Mouse (Mus musculus) liver, embryonic 12.5 days (tissue): ENCODE results near the gene Carm1. TPM values are rescaled to one million over a fixed set of nuclear protein-coding genes. Genes with fewer than 3 reads are reported as not detected.
"Not testable (repeated sequence)": the region's sequence is repeated elsewhere in the genome, so short reads cannot be mapped to it uniquely, and the experiment has no call there.

Experiments used
- ATAC-seq: fragments of 200-750 bp; cut with Nextera tagmentation; 2 replicates; pipeline ENCODE4 v1.8.0; 2017; ENCODE audit warnings: moderate number of reproducible peaks, mild to moderate bottlenecking, moderate library complexity
- H3K27ac ChIP-seq: fragments of 300-500 bp; sonication (generic); 2 replicates; pipeline ENCODE4 v1.5.1; 2016; ENCODE audit warnings: mild to moderate bottlenecking
- H3K27me3 ChIP-seq: fragments of 300-500 bp; sonication (generic); replicated peaks from 2 replicates; pipeline ENCODE4 v1.6.1; 2016; ENCODE audit warnings: mild to moderate bottlenecking, moderate library complexity
- H3K36me3 ChIP-seq: fragments of 300-500 bp; sonication (generic); 2 replicates; pipeline ENCODE4 v1.6.1; 2016; ENCODE audit warnings: mild to moderate bottlenecking, moderate library complexity
- H3K4me1 ChIP-seq: fragments of 300-500 bp; sonication (generic); 2 replicates; pipeline ENCODE4 v1.6.1; 2016
- H3K4me2 ChIP-seq: fragments of 300-500 bp; sonication (generic); 2 replicates; pipeline ENCODE4 v1.6.1; 2016; ENCODE audit warnings: mild to moderate bottlenecking, moderate library complexity
- H3K4me3 ChIP-seq: fragments of 300-500 bp; sonication (generic); 2 replicates; pipeline ENCODE4 v1.5.1; 2016; ENCODE audit warnings: mild to moderate bottlenecking, moderate library complexity
- H3K9ac ChIP-seq: fragments of 300-500 bp; sonication (generic); 2 replicates; pipeline ENCODE4 v1.6.1; 2016; ENCODE audit warnings: mild to moderate bottlenecking, moderate library complexity
- H3K9me3 ChIP-seq: fragments of 300-500 bp; sonication (generic); replicated peaks from 2 replicates; pipeline ENCODE4 v1.6.1; 2016; ENCODE audit warnings: mild to moderate bottlenecking, moderate library complexity
- WGBS: fragments of 180-500 bp; shearing (Covaris S2); methylation state at CpG from one replicate; pipeline ENCODE4 v1.1.7; 2016; ENCODE audit not compliant: insufficient replicate concordance; 5-methylcytosine and 5-hydroxymethylcytosine counted together
- polyA plus RNA-seq: library from polyadenylated mRNA; unstranded; fragments of >200 nt; fragmentation: Nextera tagmentation; extraction: Ambion mirVana; gene quantifications from 2 replicates; pipeline ENCODE4 v1.2.1, GENCODE M21; 2016

Gene Carm1
- polyA plus RNA-seq, 1 experiment from 2014 or later = 39.0 TPM

DNA sequence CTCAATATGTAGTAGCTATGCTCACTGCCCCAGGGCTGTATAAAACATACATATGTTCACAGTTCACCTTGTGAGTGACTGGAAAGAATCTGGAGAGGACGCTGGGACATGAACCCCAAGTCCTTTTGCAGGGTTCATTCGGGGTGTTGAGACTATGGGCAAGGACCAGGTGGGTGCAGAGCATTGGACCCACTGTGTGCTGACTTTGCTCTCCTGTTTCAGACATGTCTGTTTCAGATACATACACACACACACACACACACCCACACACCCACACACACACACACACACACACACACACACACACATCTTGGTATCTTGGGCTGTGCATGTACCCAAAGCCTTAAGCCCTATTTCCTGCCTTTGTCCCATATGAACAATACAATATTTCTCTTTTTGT is 4.7 kb upstream of the Carm1 start:
- H3K36me3 ChIP-seq, H3K4me2 ChIP-seq, ATAC-seq, H3K27ac ChIP-seq, H3K9me3 ChIP-seq, H3K4me3 ChIP-seq, H3K9ac ChIP-seq, H3K27me3 ChIP-seq: not testable (repeated sequence)
- 76% methylated on average over 2 of the region's 2 CpGs for WGBS
- peaks cover 25% of the 10 kb centered on the region for H3K4me1 ChIP-seq

GRCm38 (mm10) chr9:21545351-21545915 is 1.3 kb upstream of the Carm1 start:
- H3K4me2 ChIP-seq = peak overlapping the region; percentile 70
- H3K27me3 ChIP-seq = no peaks in the 10 kb centered on the region
- H3K9ac ChIP-seq = peak overlapping the region; percentile 53
- H3K9me3 ChIP-seq = no peaks in the 10 kb centered on the region
- ATAC-seq = peak; percentile 70
- peaks cover 37% of the 10 kb centered on the region for H3K4me1 ChIP-seq
- 18% methylated on average over 9 of the region's 9 CpGs for WGBS
- peaks cover 16% of the 10 kb centered on the region for H3K36me3 ChIP-seq
- peak overlapping the region; percentile 89 for H3K27ac ChIP-seq
- peak overlapping the region; percentile 86 for H3K4me3 ChIP-seq

- under 1% methylated on average over 66 of the region's 67 CpGs for WGBS
- Histone ChIP-seq H3K27me3 (no peaks in the 10 kb centered on the region), H3K4me1 (peaks cover 40% of the 10 kb centered on the region), H3K4me2 (peak overlapping the region; percentile 70), H3K9me3 (no peaks in the 10 kb centered on the region), H3K27ac (peak overlapping the region; percentile 89), H3K9ac (peak overlapping the region; percentile 53), H3K4me3 (peak overlapping the region; percentile 86), H3K36me3 (peaks cover 22% of the 10 kb centered on the region)
- ATAC-seq = peak; percentile 90
Measured at GRCm38 (mm10) chr9:21545916-21546788, 542 bp upstream of the Carm1 start.

DNA sequence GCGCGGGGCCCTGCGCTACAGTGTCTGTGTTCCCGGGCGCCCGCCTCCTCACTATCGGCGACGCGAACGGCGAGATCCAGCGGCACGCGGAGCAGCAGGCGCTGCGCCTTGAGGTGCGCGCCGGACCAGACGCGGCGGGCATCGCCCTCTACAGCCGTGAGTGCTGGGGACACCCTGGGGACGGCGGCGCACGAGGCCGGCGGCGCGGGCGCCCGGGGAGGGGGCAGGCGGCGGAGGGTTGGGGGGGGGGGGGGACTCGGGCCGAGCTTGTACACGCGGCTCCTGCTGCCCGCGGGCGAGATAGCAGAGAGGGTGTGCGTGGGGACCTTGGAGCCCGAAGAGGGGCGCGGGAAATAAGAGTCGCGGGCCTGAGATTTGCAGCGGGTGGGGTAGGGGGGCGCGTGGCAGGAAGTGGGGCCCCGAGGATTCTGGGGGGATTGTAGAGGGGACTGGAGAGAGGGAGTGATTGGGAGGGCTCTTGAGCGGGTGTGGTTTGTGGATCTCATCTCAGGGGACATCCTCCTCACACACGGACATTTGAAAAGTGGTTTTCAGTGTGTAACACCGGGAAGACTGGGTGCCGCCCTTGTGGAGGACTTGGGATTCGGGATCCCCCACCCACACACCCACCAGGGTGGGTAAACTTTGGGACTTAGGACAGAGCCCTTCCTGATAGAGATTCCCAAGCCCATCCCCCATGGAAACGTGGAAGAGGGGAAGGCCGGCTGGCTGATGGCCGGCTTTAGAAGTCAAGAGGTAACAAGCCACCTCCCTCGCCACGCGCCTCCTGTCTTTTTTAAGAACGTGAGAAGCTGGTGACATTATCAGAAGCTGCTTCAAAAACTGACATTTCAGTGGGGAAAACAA is 614 bp downstream of the Carm1 start:
- no peaks in the 10 kb centered on the region for H3K9me3 ChIP-seq
- ATAC-seq = peak; percentile 14
- H3K4me3 ChIP-seq = peak overlapping the region; percentile 86
- peaks cover 45% of the 10 kb centered on the region for H3K4me1 ChIP-seq
- peaks cover 28% of the 10 kb centered on the region for H3K36me3 ChIP-seq
- peak overlapping the region; percentile 97 for H3K9ac ChIP-seq
- H3K4me2 ChIP-seq = peak overlapping the region; percentile 93
- no peaks in the 10 kb centered on the region for H3K27me3 ChIP-seq
- H3K27ac ChIP-seq = peak overlapping the region; percentile 97
- under 1% methylated on average over 59 of the region's 66 CpGs for WGBS

GRCm38 (mm10) chr9:21551049-21551448 is 4.4 kb downstream of the Carm1 start:
- Histone ChIP-seq H3K4me3 (no peak overlapping the region), H3K4me1 (peaks cover 59% of the 10 kb centered on the region), H3K9me3 (no peaks in the 10 kb centered on the region), H3K27ac (no peak overlapping the region), H3K27me3 (no peaks in the 10 kb centered on the region), H3K9ac (no peak overlapping the region; the same call in 1 of the 2 replicates), H3K36me3 (peaks cover 50% of the 10 kb centered on the region), H3K4me2 (no peak overlapping the region)
- WGBS = 91% methylated on average over 2 of the region's 2 CpGs
- ATAC-seq = no peak

GRCm38 (mm10) chr9:21553607-21554273 is 7.0 kb downstream of the Carm1 start:
- Histone ChIP-seq H3K4me3 (no peak overlapping the region), H3K36me3 (peaks cover 54% of the 10 kb centered on the region), H3K27me3 (no peaks in the 10 kb centered on the region), H3K9me3 (no peaks in the 10 kb centered on the region), H3K4me1 (peaks cover 71% of the 10 kb centered on the region), H3K4me2 (no peak overlapping the region), H3K27ac (peak overlapping the region; percentile 79), H3K9ac (no peak overlapping the region)
- ATAC-seq = no peak
- 85% methylated on average over 6 of the region's 6 CpGs for WGBS

DNA sequence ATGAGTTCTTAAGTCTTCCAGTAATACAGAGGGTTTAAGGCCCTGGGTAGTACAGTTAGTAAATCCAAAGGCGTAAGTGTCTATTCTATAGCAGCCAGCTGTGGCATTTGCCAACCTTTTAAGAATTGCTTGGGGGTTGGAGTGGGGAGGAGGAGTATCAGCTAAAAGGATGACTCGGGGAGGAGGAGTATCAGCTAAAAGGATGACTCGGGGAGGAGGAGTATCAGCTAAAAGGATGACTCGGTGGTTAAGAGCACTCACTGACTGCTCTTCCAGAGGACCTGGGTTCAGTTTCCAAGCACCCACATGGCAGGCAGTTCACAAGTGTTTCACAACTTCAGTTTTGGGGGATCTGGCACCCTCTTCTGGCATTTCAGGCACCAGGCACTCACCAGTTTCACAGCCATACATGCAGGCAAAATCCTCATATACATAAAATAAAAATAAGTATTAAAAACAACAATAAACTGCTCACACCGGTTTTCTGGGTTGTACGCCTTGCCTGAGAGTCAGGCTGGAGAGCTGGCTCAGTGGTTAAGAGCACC is 8.6 kb downstream of the Carm1 start:
- Histone ChIP-seq H3K9me3 (no peaks in the 10 kb centered on the region), H3K27me3 (no peaks in the 10 kb centered on the region), H3K4me2 (peak overlapping the region; percentile 17; the same call in 1 of the 2 replicates), H3K36me3 (peaks cover 47% of the 10 kb centered on the region), H3K9ac (peak overlapping the region; percentile 17; the same call in 1 of the 2 replicates), H3K4me1 (peaks cover 77% of the 10 kb centered on the region), H3K4me3 (no peak overlapping the region), H3K27ac (peak overlapping the region; percentile 79)
- WGBS = 61% methylated on average over 6 of the region's 6 CpGs
- ATAC-seq = peak; percentile 26

- H3K27ac ChIP-seq = peak overlapping the region; percentile 96
- peaks cover 42% of the 10 kb centered on the region for H3K36me3 ChIP-seq
- 90% methylated on average over 2 of the region's 2 CpGs for WGBS
- peak overlapping the region; percentile 61; the same call in 1 of the 2 replicates for H3K9ac ChIP-seq
- no peaks in the 10 kb centered on the region for H3K27me3 ChIP-seq
- H3K4me3 ChIP-seq = no peak overlapping the region
- ATAC-seq = no peak
- 0 out of 2 replicates have a peak overlapping the region, but pooled peaks have one; percentile 70 for H3K4me2 ChIP-seq
- peaks cover 72% of the 10 kb centered on the region for H3K4me1 ChIP-seq
- H3K9me3 ChIP-seq = no peaks in the 10 kb centered on the region
Measured at GRCm38 (mm10) chr9:21556996-21557395, 10.3 kb downstream of the Carm1 start.

DNA sequence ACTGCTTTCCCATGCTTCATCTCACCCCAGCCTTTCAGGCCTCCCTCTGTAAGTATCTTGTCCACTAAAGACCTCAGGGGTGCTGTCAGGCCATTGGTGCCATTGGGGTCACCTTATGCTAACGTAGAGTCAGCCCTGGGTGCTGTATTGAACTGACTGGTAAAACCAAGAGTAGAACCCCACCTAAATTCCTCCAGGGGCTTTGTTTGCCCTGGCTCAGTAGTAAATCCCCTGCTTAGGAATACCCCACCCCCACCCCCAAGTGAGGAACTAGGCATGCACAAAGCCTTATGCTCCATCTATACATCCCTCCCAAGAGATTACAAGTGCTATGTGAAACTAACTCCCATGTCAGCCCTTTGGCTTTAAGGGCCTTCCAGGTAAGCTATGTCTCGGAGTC is 10.9 kb downstream of the Carm1 start:
- Histone ChIP-seq H3K4me1 (peaks cover 72% of the 10 kb centered on the region), H3K36me3 (peaks cover 47% of the 10 kb centered on the region), H3K9ac (peak overlapping the region; percentile 61; the same call in 1 of the 2 replicates), H3K4me3 (no peak overlapping the region), H3K4me2 (peak overlapping the region; percentile 70), H3K27me3 (no peaks in the 10 kb centered on the region), H3K9me3 (no peaks in the 10 kb centered on the region), H3K27ac (peak overlapping the region; percentile 96)
- 78% methylated on average over 2 of the region's 2 CpGs for WGBS
- no peak for ATAC-seq

GRCm38 (mm10) chr9:21558366-21558765 is 11.7 kb downstream of the Carm1 start:
- Histone ChIP-seq H3K4me2 (peak overlapping the region; percentile 70), H3K27me3 (no peaks in the 10 kb centered on the region), H3K4me1 (peaks cover 73% of the 10 kb centered on the region), H3K27ac (peak overlapping the region; percentile 96), H3K36me3 (peaks cover 43% of the 10 kb centered on the region), H3K9me3 (no peaks in the 10 kb centered on the region), H3K4me3 (0 out of 2 replicates have a peak overlapping the region, but pooled peaks have one; percentile 20), H3K9ac (peak overlapping the region; percentile 61)
- ATAC-seq = peak; percentile 100
- 29% methylated on average over 4 of the region's 4 CpGs for WGBS

- no peaks in the 10 kb centered on the region for H3K9me3 ChIP-seq
- peak overlapping the region; percentile 51 for H3K9ac ChIP-seq
- peak overlapping the region; percentile 96 for H3K27ac ChIP-seq
- H3K4me2 ChIP-seq = peak overlapping the region; percentile 70
- WGBS = 90% methylated on average over 3 of the region's 3 CpGs
- H3K4me1 ChIP-seq = peaks cover 70% of the 10 kb centered on the region
- no peak for ATAC-seq
- no peaks in the 10 kb centered on the region for H3K27me3 ChIP-seq
- 0 out of 2 replicates have a peak overlapping the region, but pooled peaks have one; percentile 20 for H3K4me3 ChIP-seq
- peaks cover 36% of the 10 kb centered on the region for H3K36me3 ChIP-seq
Measured at GRCm38 (mm10) chr9:21559151-21559550, 12.5 kb downstream of the Carm1 start.
